Mouse (Mus musculus): ENCODE data around the gene Plcd3. TPM values are rescaled to one million over a fixed set of nuclear protein-coding genes. Genes with fewer than 3 reads are reported as not detected.

The Plcd3 gene
- polyA plus RNA-seq, 1 experiment: 2.8 TPM

DNA sequence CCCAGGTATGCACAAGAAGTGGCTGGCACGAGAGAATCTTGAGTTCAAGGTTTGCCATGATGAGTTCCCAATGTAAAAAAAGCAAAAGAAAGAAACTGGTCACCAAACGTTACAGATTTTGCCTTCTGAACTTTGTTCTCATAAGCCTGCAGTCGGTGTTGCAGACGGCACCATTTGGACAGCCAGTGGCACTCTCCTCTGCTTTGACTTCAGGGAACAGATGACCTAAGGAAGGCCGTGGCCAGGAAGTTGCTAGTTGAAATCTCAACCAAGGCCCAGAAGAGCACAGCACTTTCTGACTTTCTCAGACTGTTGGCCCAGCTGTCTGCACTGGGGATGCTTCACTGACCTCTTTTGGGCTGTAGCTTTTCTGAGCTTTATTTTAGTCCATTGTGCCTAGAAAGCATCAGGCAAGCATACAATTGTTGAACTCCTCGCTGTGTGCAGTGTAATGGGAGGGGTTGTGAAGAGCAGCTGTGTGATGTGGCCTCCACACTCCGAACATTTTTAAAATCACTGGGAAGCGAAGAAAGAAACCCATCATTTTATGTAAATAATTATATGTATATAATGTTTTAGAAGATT lies 64.5 kb downstream of the Plcd3 start:
- 67% methylated on average over 8 of the region's 8 CpGs for WGBS
- DNase-seq (ENCODE audit: low read depth, low spot score): no peak

DNA sequence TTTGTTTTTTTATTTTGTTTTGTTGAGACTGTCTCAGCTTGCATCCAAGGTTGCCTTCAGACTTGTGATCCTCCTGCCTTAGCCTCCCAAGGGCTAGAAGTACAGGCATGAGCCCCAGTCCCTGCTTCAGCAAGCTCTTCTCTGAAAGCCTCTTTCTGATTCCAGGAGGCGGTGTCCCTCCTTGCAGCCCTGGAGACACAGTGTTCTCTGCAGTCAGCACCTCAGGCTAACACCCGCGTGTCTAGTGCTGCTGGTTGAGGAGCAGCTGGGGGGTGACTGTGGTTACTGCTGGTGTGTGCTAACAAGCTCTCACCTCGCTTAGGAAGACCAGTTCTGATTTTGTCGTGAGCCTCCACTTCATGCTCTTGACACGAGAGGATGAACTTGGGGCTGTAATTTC lies 66.5 kb downstream of the Plcd3 start:
- no peak for DNase-seq (ENCODE audit: low read depth, low spot score)
- 77% methylated on average over 6 of the region's 6 CpGs for WGBS

DNA sequence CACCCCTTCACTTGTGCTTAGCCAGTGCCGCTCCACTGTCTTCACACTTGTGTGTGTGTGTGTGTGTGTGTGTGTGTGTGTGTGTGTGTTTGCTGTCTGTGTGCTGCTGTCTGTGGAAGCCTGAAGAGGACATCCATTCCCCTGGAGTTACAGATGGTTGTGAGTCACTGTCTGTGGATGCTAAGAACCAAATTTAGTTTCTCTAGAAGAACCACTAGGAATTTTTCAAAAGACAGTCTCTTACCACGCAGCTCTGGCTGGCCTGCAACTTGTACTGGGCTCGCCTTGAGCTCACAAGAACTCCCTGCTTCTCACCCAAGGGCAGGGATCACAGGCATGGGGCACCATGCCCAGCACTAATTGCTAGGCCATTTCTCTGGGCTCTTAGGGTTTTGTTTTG lies 68.4 kb downstream of the Plcd3 start:
- WGBS: 20% methylated on average over 3 of the region's 3 CpGs
- no peak for DNase-seq (ENCODE audit: low read depth, low spot score)

DNA sequence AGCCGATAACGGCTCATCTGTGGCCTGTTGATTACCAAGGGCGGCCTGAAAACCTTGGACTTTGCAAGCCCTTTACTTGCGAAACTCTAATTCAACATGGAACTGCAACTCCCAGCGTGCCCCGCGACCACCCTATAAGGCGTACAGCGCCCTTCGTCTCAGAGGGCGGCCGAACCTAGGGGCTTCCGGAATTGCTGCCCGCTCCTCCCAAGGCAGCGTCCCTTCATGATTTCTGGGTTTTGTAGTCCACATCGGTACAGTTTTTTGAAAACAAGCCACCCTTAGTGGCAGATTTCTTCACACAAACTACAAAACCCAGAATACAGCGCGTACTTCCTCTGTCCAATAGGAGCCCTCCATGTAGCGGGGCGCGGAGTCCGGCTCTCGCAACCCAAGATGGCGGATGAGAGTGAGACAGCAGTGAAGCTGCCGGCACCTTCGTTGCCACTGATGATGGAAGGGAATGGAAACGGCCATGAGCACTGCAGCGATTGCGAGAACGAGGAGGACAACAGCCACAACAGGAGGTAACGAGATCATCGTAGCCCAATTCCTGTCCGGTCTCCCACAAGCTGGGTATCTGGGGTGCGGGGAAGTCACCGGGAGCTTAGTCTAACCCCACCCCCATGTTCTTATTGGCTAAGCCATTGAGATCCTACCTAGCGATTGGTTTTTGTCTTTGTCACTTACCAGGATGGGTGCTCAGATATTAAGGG lies 73.1 kb downstream of the Plcd3 start, which contains the start of the genes Nmt1 and Dcakd:
Nmt1 (plus strand) TSS at position 15 of the 716 bp plus-strand sequence.
Dcakd (minus strand) TSS at position 158 of the 716 bp plus-strand sequence.
- WGBS: under 1% methylated on average over 36 of the region's 36 CpGs
- peak; percentile 96 for DNase-seq (ENCODE audit: low read depth, low spot score)

DNA sequence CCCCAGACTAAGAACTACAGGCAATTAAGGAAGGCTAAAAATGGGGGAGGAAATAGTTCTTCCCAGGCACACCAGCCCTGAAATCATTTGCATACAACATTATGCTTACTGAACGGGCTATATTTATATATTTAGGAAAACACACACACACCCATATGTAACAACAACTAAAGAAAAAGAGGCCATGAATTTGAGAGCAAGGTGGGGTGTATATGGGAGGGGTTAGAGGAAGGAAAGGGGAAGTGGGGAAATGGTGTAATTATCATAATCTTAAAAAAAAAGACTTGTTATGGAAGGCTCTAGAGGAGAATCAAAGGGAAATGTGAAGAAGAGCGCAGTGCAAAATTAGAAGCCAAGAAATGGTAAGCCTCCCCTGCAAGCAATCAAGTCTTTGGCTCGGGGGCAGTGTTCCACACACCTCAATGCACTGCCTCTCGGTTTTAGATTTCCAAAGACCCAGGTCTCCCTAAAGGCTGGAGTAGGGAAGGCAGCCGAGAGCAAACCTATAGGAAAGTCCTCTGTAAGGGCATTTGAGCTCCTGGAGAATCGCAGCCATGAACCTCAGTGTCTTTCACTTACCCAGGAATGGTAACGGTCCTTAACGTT lies 73.8 kb downstream of the Plcd3 start:
- WGBS: 7% methylated on average over 8 of the region's 8 CpGs
- no peak for DNase-seq (ENCODE audit: low read depth, low spot score)

DNA sequence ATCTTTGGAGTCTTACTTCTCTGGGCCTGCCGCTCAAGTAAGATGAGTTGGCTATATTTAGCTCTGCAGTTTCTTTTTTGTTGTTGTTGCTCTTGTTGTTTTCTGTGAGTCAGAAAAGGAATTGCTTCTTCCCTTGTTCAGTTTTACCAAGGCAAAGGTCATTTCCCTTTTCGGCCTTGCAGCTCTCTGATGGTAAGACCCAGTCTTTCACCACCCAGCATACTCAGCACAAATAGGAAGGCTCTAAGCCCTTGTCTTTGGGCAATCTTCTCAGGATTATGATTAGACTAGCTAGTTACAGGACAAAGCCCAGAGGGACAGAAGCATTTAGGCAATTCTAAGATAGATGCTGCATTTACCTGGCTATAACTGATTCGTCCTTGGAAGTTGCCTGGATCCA lies 74.6 kb downstream of the Plcd3 start:
- 71% methylated on average over 3 of the region's 3 CpGs for WGBS
- DNase-seq (ENCODE audit: low read depth, low spot score): no peak

DNA sequence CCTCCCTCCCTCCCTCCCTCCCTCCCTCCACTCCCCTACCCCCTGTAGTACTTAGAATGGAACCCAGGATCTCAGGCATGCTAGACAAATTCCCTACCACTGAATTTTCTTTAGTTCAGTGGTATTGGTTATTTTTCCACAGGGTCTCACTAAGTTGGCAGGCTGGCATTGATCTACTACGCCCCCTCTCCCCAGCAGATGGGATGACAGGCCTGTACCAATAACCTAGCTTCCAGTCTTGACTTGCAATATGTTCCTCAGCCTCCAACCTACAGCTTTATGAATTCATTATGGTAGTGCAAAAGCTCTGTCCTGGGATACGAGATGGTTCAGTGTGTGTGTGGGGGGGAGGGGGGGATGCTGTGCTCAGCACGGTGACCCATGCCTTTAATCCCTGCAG lies 77.5 kb downstream of the Plcd3 start:
- WGBS: 89% methylated on average over 3 of the region's 3 CpGs

DNA sequence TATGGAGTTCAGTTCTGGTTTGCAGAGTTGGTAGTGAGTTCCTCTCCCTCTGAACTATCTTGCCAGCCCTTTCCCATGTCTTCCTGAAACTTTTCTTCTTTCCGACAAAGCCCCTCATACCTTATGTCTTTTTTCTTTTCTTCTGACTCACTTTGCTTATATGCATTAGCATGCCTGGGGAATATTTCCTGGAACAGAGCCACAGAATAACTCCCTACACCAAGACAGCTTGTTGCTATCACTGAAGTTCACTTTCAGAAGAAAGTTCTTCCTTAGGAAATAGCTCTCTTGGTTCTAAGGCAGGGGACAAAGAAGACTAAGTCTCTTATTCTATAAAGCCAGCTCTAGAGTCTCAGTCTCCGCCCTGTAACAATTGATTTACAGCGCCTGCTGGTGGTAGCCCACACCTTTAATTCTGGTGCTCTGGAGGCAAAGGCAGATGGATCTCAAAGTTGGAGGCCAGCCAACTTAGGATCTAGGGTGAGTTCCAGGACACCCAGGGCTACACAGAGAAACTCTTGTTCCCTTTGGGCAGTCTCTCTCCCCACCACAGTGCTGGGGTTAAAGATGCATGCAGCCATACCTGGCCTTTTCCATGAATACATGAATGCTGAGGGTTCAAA lies 80.6 kb downstream of the Plcd3 start:
- no peak for DNase-seq (ENCODE audit: low read depth, low spot score)
- WGBS: 45% methylated on average over 3 of the region's 3 CpGs

More for the DNA sequence above, 77.5 kb downstream of the Plcd3 start:
- DNase-seq (ENCODE audit: low read depth, low spot score): no peak

Other genes starting within 250 kb of the Plcd3 start
- gene Eftud2, start 220.7 kb downstream of the Plcd3 start, polyA plus RNA-seq (2012; rRNA removed): 73.3 and 73.9 TPM in 2 replicates
- gene Ccdc103, start 220.5 kb downstream of the Plcd3 start, polyA plus RNA-seq (2012; rRNA removed): 0.07 TPM in 1 of 2 replicates, not detected in the other
- not detected in 2 replicates for gene Fam187a, start 216.5 kb downstream of the Plcd3 start, polyA plus RNA-seq (2012; rRNA removed)
- 0.91 and 1.0 TPM in 2 replicates for gene Gfap, start 200.7 kb downstream of the Plcd3 start, polyA plus RNA-seq (2012; rRNA removed)
- gene Kif18b, start 176.5 kb downstream of the Plcd3 start, polyA plus RNA-seq (2012; rRNA removed): 9.2 and 10.8 TPM in 2 replicates
- 0.47 and 0.52 TPM in 2 replicates for gene C1ql1, start 155.0 kb downstream of the Plcd3 start, polyA plus RNA-seq (2012; rRNA removed)
- 50.0 and 70.7 TPM in 2 replicates for gene Nmt1, start 73.5 kb downstream of the Plcd3 start, polyA plus RNA-seq (2012; rRNA removed)
- gene Dcakd, start 73.3 kb downstream of the Plcd3 start, polyA plus RNA-seq (2012; rRNA removed): 36.2 and 36.9 TPM in 2 replicates
- 71.3 and 168 TPM in 2 replicates for gene Acbd4, start within 50 bp of the Plcd3 start, polyA plus RNA-seq (2012; rRNA removed)
- gene Hexim1, start 14.6 kb upstream of the Plcd3 start, polyA plus RNA-seq (2012; rRNA removed): 11.5 and 14.1 TPM in 2 replicates
- gene Hexim2, start 30.8 kb upstream of the Plcd3 start, polyA plus RNA-seq (2012; rRNA removed): 2.4 and 3.3 TPM in 2 replicates
- 8.4 and 12.1 TPM in 2 replicates for gene Fmnl1, start 69.4 kb upstream of the Plcd3 start, polyA plus RNA-seq (2012; rRNA removed)
- 0.36 and 0.43 TPM in 2 replicates for gene 1700023F06Rik, start 106.9 kb upstream of the Plcd3 start, polyA plus RNA-seq (2012; rRNA removed)
- not detected in 2 replicates for gene Spata32, start 116.8 kb upstream of the Plcd3 start, polyA plus RNA-seq (2012; rRNA removed)
- 9.8 and 11.3 TPM in 2 replicates for gene Map3k14, start 165.8 kb upstream of the Plcd3 start, polyA plus RNA-seq (2012; rRNA removed)

Data from large intestine, adult 2 months (tissue).